Mouse (Mus musculus) myocyte (in vitro differentiated cells): ENCODE measurements around the gene Gas2l3. TPM values are rescaled to one million over a fixed set of nuclear protein-coding genes. Genes with fewer than 3 reads are reported as not detected.

Experiments
- H3K27me3 ChIP-seq: one replicate; pipeline ENCODE4 v1.6.1; 2011; ENCODE audit not compliant: control insufficient read depth, insufficient read depth, insufficient read length
- H3K36me3 ChIP-seq: one replicate; pipeline ENCODE4 v1.6.1; 2011; ENCODE audit not compliant: control insufficient read depth, insufficient read depth
- H3K4me2 ChIP-seq: one replicate; pipeline ENCODE4 v1.6.1; 2011; ENCODE audit warnings: low read depth, control low read depth
- H3K4me3 ChIP-seq: one replicate; pipeline ENCODE4 v1.5.1; 2011; ENCODE audit warnings: mild to moderate bottlenecking, control low read depth, moderate library complexity
- H3K79me2 ChIP-seq: one replicate; pipeline ENCODE4 v1.6.1; 2011; ENCODE audit not compliant: control insufficient read depth, insufficient read depth
- H3ac ChIP-seq: one replicate; pipeline ENCODE4 v1.6.1; 2011; ENCODE audit not compliant: control insufficient read depth, insufficient read length
- CEBPB ChIP-seq: IDR thresholded peaks from 2 replicates; pipeline ENCODE4 v1.6.1; 2011; ENCODE audit warnings: mild to moderate bottlenecking, moderate library complexity; ENCODE audit not compliant: poor library complexity, insufficient read depth, severe bottlenecking
- E2F4 ChIP-seq: IDR thresholded peaks from one replicate; pipeline ENCODE4 v1.6.1; 2011; ENCODE audit warnings: mild to moderate bottlenecking, control low read depth, moderate library complexity; ENCODE audit not compliant: insufficient read depth
- MAX ChIP-seq: IDR thresholded peaks from one replicate; pipeline ENCODE4 v1.6.1; 2011; ENCODE audit warnings: low read depth, mild to moderate bottlenecking, control low read depth
- MYOD1 ChIP-seq, 3 experiments: IDR thresholded peaks; one replicate each; pipeline ENCODE4 v1.6.1; 2011; ENCODE audit warnings: control low read depth in 2 of 3, low read depth in 2 of 3, mild to moderate bottlenecking in 2 of 3, moderate library complexity in 1 of 3; ENCODE audit not compliant: insufficient read length in 2 of 3, control insufficient read depth in 1 of 3
- MYOG ChIP-seq, 3 experiments: IDR thresholded peaks; one replicate each; pipeline ENCODE4 v1.6.1; 2011; ENCODE audit warnings: control low read depth in 2 of 3, low read depth in 2 of 3, mild to moderate bottlenecking in 2 of 3; ENCODE audit not compliant: insufficient read length in 2 of 3, control insufficient read depth in 1 of 3, insufficient read depth in 1 of 3
- POLR2A ChIP-seq: IDR thresholded peaks from one replicate; pipeline ENCODE4 v1.6.1; 2011; ENCODE audit warnings: low read depth, mild to moderate bottlenecking, control low read depth, moderate library complexity; ENCODE audit not compliant: insufficient read length
- POLR2AphosphoS2 ChIP-seq: IDR thresholded peaks from one replicate; pipeline ENCODE4 v1.6.1; 2011; ENCODE audit warnings: low read depth, control low read depth; ENCODE audit not compliant: insufficient read length
- REST ChIP-seq: IDR thresholded peaks from one replicate; pipeline ENCODE4 v1.6.1; 2011; ENCODE audit warnings: mild to moderate bottlenecking, control low read depth, moderate library complexity; ENCODE audit not compliant: insufficient read depth, insufficient read length
- SRF ChIP-seq: IDR thresholded peaks from one replicate; pipeline ENCODE4 v1.6.1; 2011; ENCODE audit warnings: low read depth; ENCODE audit not compliant: control insufficient read depth, insufficient read length
- TCF12 ChIP-seq: IDR thresholded peaks from one replicate; pipeline ENCODE4 v1.6.1; 2011; ENCODE audit warnings: mild to moderate bottlenecking, control low read depth; ENCODE audit not compliant: poor library complexity, insufficient read depth, severe bottlenecking
- TCF3 ChIP-seq: IDR thresholded peaks from one replicate; pipeline ENCODE4 v1.6.1; 2011; ENCODE audit warnings: low read depth, control low read depth; ENCODE audit not compliant: insufficient read length
- USF1 ChIP-seq: IDR thresholded peaks from one replicate; pipeline ENCODE4 v1.6.1; 2011; ENCODE audit warnings: low read depth, mild to moderate bottlenecking, control low read depth, moderate library complexity
- polyA plus RNA-seq: library from polyadenylated mRNA; unstranded; fragments of >200 nt; fragmentation: generic; extraction: Trizol; gene quantifications from one replicate; pipeline ENCODE4 v1.2.1, GENCODE M21; 2012; ENCODE audit warnings: missing spikeins

Gas2l3 gene
- polyA plus RNA-seq, 1 experiment: 2.6 TPM

DNA sequence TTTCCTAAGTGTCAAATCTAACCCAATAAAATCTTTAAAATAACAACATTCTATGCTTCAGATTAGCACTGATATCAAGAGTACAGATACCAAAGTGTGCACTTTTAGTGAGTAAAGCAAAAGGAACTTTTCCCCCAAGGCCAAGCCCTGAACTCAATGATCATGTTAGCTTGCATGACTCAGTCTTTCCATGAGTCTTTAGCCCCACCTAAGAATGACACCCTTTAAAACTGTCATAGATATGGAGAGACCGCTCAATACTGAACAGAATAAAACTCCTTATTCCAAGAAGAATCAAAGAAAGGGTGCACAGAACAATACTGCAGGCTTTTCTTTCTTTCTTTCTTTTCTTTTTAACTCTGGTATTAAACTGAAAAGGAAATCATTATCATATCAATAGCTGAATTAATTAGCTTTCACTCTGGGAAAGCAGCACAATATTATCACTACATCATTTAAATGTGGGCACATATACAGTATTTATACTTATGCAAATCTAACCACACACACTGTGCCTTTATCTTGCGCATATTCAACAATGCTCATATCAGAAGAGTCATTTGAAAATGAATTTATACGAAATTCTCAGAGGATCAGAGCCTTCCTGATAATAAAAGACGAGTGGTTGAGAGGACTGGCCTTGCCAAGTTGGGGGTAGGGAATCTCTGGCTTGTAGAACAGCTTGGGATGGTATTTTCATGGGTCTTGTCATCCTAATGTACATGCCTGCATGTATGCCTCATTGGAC, 43.4 kb upstream of the Gas2l3 start:
- no peak overlapping the region for H3K4me3 ChIP-seq
- TF ChIP-seq MYOD1 (IDR thresholded peaks at IDR 0.05; ENCODE audit: control insufficient read depth in 1 of 3, insufficient read length in 2 of 3, low read depth in 2 of 3): no peak
- no peak for TF ChIP-seq POLR2A
- TF ChIP-seq REST: no peak
- TF ChIP-seq USF1: no peak
- no peak for TF ChIP-seq SRF
- TF ChIP-seq POLR2AphosphoS2: no peak
- TF ChIP-seq MAX: no peak
- no peak for TF ChIP-seq MYOG (IDR thresholded peaks at IDR 0.05; ENCODE audit: control insufficient read depth in 1 of 3, insufficient read depth in 1 of 3, insufficient read length in 2 of 3, low read depth in 2 of 3)
- TF ChIP-seq CEBPB: no peak
- TF ChIP-seq TCF12: no peak
- TF ChIP-seq E2F4: no peak
- TF ChIP-seq TCF3: no peak
- no peaks in the 10 kb centered on the region for H3K36me3 ChIP-seq
- no peak overlapping the region for H3ac ChIP-seq
- no peaks in the 10 kb centered on the region for H3K27me3 ChIP-seq
- no peaks in the 10 kb centered on the region for H3K79me2 ChIP-seq
- H3K4me2 ChIP-seq: no peak overlapping the region

GRCm38 (mm10) chr10:89484907-89485306, 41.1 kb upstream of the Gas2l3 start:
- Histone ChIP-seq H3K79me2 (no peaks in the 10 kb centered on the region), H3ac (no peak overlapping the region), H3K4me2 (no peak overlapping the region), H3K4me3 (no peak overlapping the region), H3K36me3 (no peaks in the 10 kb centered on the region), H3K27me3 (no peaks in the 10 kb centered on the region)
- no peak for TF ChIP-seq USF1
- TF ChIP-seq TCF12: no peak
- TF ChIP-seq E2F4: no peak
- TF ChIP-seq MAX: no peak
- no peak for TF ChIP-seq MYOD1 (IDR thresholded peaks at IDR 0.05; ENCODE audit: control insufficient read depth in 1 of 3, insufficient read length in 2 of 3, low read depth in 2 of 3)
- no peak for TF ChIP-seq POLR2A
- no peak for TF ChIP-seq SRF
- no peak for TF ChIP-seq POLR2AphosphoS2
- no peak for TF ChIP-seq REST
- TF ChIP-seq MYOG (IDR thresholded peaks at IDR 0.05; ENCODE audit: control insufficient read depth in 1 of 3, insufficient read depth in 1 of 3, insufficient read length in 2 of 3, low read depth in 2 of 3): no peak
- no peak for TF ChIP-seq TCF3

GRCm38 (mm10) chr10:89483812-89484602, 40.2 kb upstream of the Gas2l3 start:
- no peaks in the 10 kb centered on the region for H3K79me2 ChIP-seq
- H3K4me2 ChIP-seq: no peak overlapping the region
- no peak overlapping the region for H3ac ChIP-seq
- no peaks in the 10 kb centered on the region for H3K36me3 ChIP-seq
- no peak for TF ChIP-seq E2F4
- TF ChIP-seq MYOD1 (IDR thresholded peaks at IDR 0.05; ENCODE audit: control insufficient read depth in 1 of 3, insufficient read length in 2 of 3, low read depth in 2 of 3): no peak
- TF ChIP-seq CEBPB: no peak
- TF ChIP-seq TCF12: no peak
- no peak for TF ChIP-seq REST
- TF ChIP-seq MAX: no peak
- TF ChIP-seq POLR2AphosphoS2: no peak
- no peak for TF ChIP-seq SRF
- no peak for TF ChIP-seq USF1
- TF ChIP-seq POLR2A: no peak
- no peak for TF ChIP-seq TCF3
- no peak for TF ChIP-seq MYOG (IDR thresholded peaks at IDR 0.05; ENCODE audit: control insufficient read depth in 1 of 3, insufficient read depth in 1 of 3, insufficient read length in 2 of 3, low read depth in 2 of 3)
- H3K4me3 ChIP-seq: no peak overlapping the region
- H3K27me3 ChIP-seq: no peaks in the 10 kb centered on the region

GRCm38 (mm10) chr10:89483113-89483512, 39.3 kb upstream of the Gas2l3 start:
- no peaks in the 10 kb centered on the region for H3K27me3 ChIP-seq
- no peaks in the 10 kb centered on the region for H3K36me3 ChIP-seq
- no peak overlapping the region for H3ac ChIP-seq
- no peak overlapping the region for H3K4me3 ChIP-seq
- H3K4me2 ChIP-seq: no peak overlapping the region
- H3K79me2 ChIP-seq: no peaks in the 10 kb centered on the region
- TF ChIP-seq MYOG (IDR thresholded peaks at IDR 0.05; ENCODE audit: control insufficient read depth in 1 of 3, insufficient read depth in 1 of 3, insufficient read length in 2 of 3, low read depth in 2 of 3) (no peak), TCF3 (no peak), TCF12 (no peak), CEBPB (no peak), SRF (no peak)
